8 mouse cellular contexts compared by ENCODE assay signal in the genomic region with DNA sequence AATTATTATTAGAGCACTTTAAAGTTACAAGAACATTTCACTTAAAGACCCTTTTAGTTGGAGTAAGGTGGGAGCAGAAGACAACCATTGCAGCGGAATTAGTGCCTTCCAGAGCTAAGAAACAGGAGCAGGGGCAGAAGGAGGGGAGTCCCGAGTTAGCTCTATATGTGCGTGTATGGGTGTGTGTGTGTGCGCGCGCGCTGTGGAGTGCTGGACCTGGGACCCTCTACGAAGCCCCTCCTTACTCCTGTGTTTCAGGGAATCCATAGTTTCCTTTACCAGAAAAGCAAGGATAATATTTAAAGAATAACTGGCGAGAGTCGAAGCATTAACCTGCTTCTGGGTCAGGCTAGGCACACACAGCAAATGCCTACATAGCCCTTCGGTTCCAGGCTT. TPM values are rescaled to one million over a fixed set of nuclear protein-coding genes. Genes with fewer than 3 reads are reported as not detected.
DNase-seq lines count a peak whose midpoint lies in the region; ATAC-seq and TF ChIP-seq lines count a peak whose summit lies in the region.

No protein-coding gene starts in this region.

- H3ac ChIP-seq in C2C12 (ENCODE audit: control insufficient read depth, insufficient read length, low read depth), result peak overlapping the region; percentile 85

- H3K36me3 ChIP-seq in heart, embryonic 11.5 days (ENCODE audit: control insufficient read depth, insufficient read depth, low read length), result peaks cover 6% of the 10 kb centered on the region
- peaks cover 30% of the 10 kb centered on the region for H3K36me3 ChIP-seq in C2C12 (ENCODE audit: control insufficient read depth, insufficient read depth)
- H3K36me3 ChIP-seq in embryonic facial prominence, embryonic 15.5 days, result peaks cover 12% of the 10 kb centered on the region
- H3K36me3 ChIP-seq in limb, embryonic 10.5 days, result peaks cover 22% of the 10 kb centered on the region
- peaks cover 2% of the 10 kb centered on the region; the same call in 1 of the 2 replicates for H3K36me3 ChIP-seq in stomach, embryonic 14.5 days (ENCODE audit: control insufficient read depth, insufficient read depth, low read length)

- peak overlapping the region; percentile 93 for H3K9ac ChIP-seq in heart, embryonic 11.5 days (ENCODE audit: low read depth, low read length)
- H3K9ac ChIP-seq in embryonic facial prominence, embryonic 15.5 days, result peak overlapping the region; percentile 58
- peak overlapping the region; percentile 59 for H3K9ac ChIP-seq in stomach, embryonic 14.5 days (replicated peaks; ENCODE audit: low read depth, low read length)

- H3K9me3 ChIP-seq in heart, embryonic 11.5 days (replicated peaks; ENCODE audit: control insufficient read depth, low read length), result peaks cover 7% of the 10 kb centered on the region
- H3K9me3 ChIP-seq in embryonic facial prominence, embryonic 15.5 days (replicated peaks), result 0 out of 2 replicates have a peak, but pooled peaks cover 5% of the 10 kb centered on the region
- H3K9me3 ChIP-seq in limb, embryonic 10.5 days (replicated peaks), result peaks cover 9% of the 10 kb centered on the region; the same call in 1 of the 2 replicates
- H3K9me3 ChIP-seq in stomach, embryonic 14.5 days (ENCODE audit: control insufficient read depth, low read depth, low read length), result peaks cover 7% of the 10 kb centered on the region; the same call in 1 of the 2 replicates

- peak overlapping the region; percentile 95 for H3K4me3 ChIP-seq in heart, embryonic 11.5 days (ENCODE audit: low read depth, low read length)
- H3K4me3 ChIP-seq in C2C12 (ENCODE audit: insufficient read depth, poor library complexity, severe bottlenecking), result peak overlapping the region; percentile 92
- H3K4me3 ChIP-seq in embryonic facial prominence, embryonic 15.5 days (replicated peaks), result peak overlapping the region; percentile 93
- H3K4me3 ChIP-seq in limb, embryonic 10.5 days, result peak overlapping the region; percentile 96
- H3K4me3 ChIP-seq in stomach, embryonic 14.5 days (ENCODE audit: low read depth, low read length), result peak overlapping the region; percentile 62

- peaks cover 8% of the 10 kb centered on the region; the same call in 1 of the 2 replicates for H3K4me1 ChIP-seq in heart, embryonic 11.5 days (ENCODE audit: control insufficient read depth, insufficient read depth, low read length)
- H3K4me1 ChIP-seq in embryonic facial prominence, embryonic 15.5 days, result peaks cover 19% of the 10 kb centered on the region
- H3K4me1 ChIP-seq in limb, embryonic 10.5 days, result peaks cover 22% of the 10 kb centered on the region
- H3K4me1 ChIP-seq in stomach, embryonic 14.5 days (ENCODE audit: control insufficient read depth, insufficient read depth, low read length), result peaks cover 13% of the 10 kb centered on the region

- ATAC-seq in heart, embryonic 11.5 days (replicated peaks; ENCODE audit: insufficient number of reproducible peaks, low FRiP score, low TSS enrichment), result 0 out of 2 replicates have a peak, but pooled peaks have one; percentile 8
- peak; percentile 61; the same call in 1 of the 2 replicates for ATAC-seq in embryonic facial prominence, embryonic 15.5 days (ENCODE audit: insufficient number of reproducible peaks, low FRiP score, low TSS enrichment, low read depth)
- 0 out of 2 replicates have a peak, but pooled peaks have one; percentile 2 for ATAC-seq in stomach, embryonic 14.5 days (ENCODE audit: insufficient number of reproducible peaks, insufficient read depth, low FRiP score, low read depth)

- H3K79me3 ChIP-seq in C2C12 (ENCODE audit: low read depth), result peaks cover 41% of the 10 kb centered on the region

- H3K27me3 ChIP-seq in heart, embryonic 11.5 days (ENCODE audit: control insufficient read depth, insufficient read depth, low read length), result no peaks in the 10 kb centered on the region
- H3K27me3 ChIP-seq in C2C12 (ENCODE audit: control insufficient read depth, insufficient read depth, insufficient read length), result no peaks in the 10 kb centered on the region
- no peaks in the 10 kb centered on the region for H3K27me3 ChIP-seq in embryonic facial prominence, embryonic 15.5 days
- H3K27me3 ChIP-seq in limb, embryonic 10.5 days (ENCODE audit: low read depth, poor library complexity, severe bottlenecking), result no peaks in the 10 kb centered on the region
- no peaks in the 10 kb centered on the region for H3K27me3 ChIP-seq in stomach, embryonic 14.5 days (ENCODE audit: control insufficient read depth, insufficient read depth, low read length)

- peak overlapping the region; percentile 85 for H3K27ac ChIP-seq in heart, embryonic 11.5 days (ENCODE audit: low read depth, low read length)
- H3K27ac ChIP-seq in embryonic facial prominence, embryonic 15.5 days (replicated peaks), result peak overlapping the region; percentile 91
- H3K27ac ChIP-seq in limb, embryonic 10.5 days, result peak overlapping the region; percentile 94
- H3K27ac ChIP-seq in stomach, embryonic 14.5 days (ENCODE audit: low read length), result peak overlapping the region; percentile 75

- intact Hi-C loops in heart, postnatal 10 days (cut with DNase I), result loop anchor here (2.0 to 5.0 kb wide), 3 partner anchors 35 to 230 kb away; no protein-coding TSS in a partner anchor

- TF ChIP-seq CTCF in C2C12 (IDR thresholded peaks at IDR 0.05; ENCODE audit: control insufficient read depth, insufficient read depth, insufficient read length), result no peak

- H3K79me2 ChIP-seq in C2C12 (ENCODE audit: control insufficient read depth, insufficient read depth), result peaks cover 44% of the 10 kb centered on the region

- H3K4me2 ChIP-seq in heart, embryonic 11.5 days, result peak overlapping the region; percentile 87
- H3K4me2 ChIP-seq in embryonic facial prominence, embryonic 15.5 days (replicated peaks), result peak overlapping the region; percentile 84
- H3K4me2 ChIP-seq in stomach, embryonic 14.5 days (replicated peaks; ENCODE audit: low read depth, low read length), result peak overlapping the region; percentile 87

- DNase-seq in heart, postnatal 10 days, result no peak
- no peak for DNase-seq in limb, embryonic 10.5 days (ENCODE audit: low spot score)
- no peak for DNase-seq in retina, postnatal 1 day
- no peak for DNase-seq in cerebellum, postnatal 14 days

- 5% methylated on average over 11 of the region's 11 CpGs for WGBS in heart, embryonic 11.5 days (ENCODE audit: insufficient replicate concordance)
- WGBS in embryonic facial prominence, embryonic 15.5 days, result under 1% methylated on average over 11 of the region's 11 CpGs
- WGBS in limb, embryonic 10.5 days, result 7% methylated on average over 11 of the region's 11 CpGs
- 1% methylated on average over 11 of the region's 11 CpGs for WGBS in stomach, embryonic 14.5 days

TF ChIP-seq in C2C12, 6 proteins besides CTCF, POLR2A, EP300 and RAD21:
- TF ChIP-seq CEBPB (IDR thresholded peaks at IDR 0.05; ENCODE audit: low read depth) (no peak), FOSL1 (IDR thresholded peaks at IDR 0.05; ENCODE audit: insufficient read depth, low read length, poor library complexity, severe bottlenecking) (no peak), MYOG (IDR thresholded peaks at IDR 0.05; ENCODE audit: control insufficient read depth, extremely low read depth, insufficient read length) (no peak), USF1 (IDR thresholded peaks at IDR 0.05; ENCODE audit: low read depth) (no peak), MAX (IDR thresholded peaks at IDR 0.05) (no peak), MYOD1 (IDR thresholded peaks at IDR 0.05; ENCODE audit: control insufficient read depth, insufficient read length, low read depth) (no peak)

RNA-seq across cellular contexts. Expression of gene Mrps6, which starts 0.6 kb away (rescaled TPM):
- 121 and 136 TPM in 2 replicates for polyA plus RNA-seq in heart, embryonic 11.5 days (2014; fragmentation: Nextera tagmentation; extraction: Ambion mirVana)
- total RNA-seq in heart, postnatal 10 days (2021), result 10 to 100 TPM; 46.8 to 50.3 TPM
- 323 TPM for polyA plus RNA-seq in C2C12 (2012; fragmentation: generic; extraction: Trizol)
- 89.0 and 91.8 TPM in 2 replicates for polyA plus RNA-seq in embryonic facial prominence, embryonic 15.5 days (2015; fragmentation: Nextera tagmentation; extraction: Ambion mirVana)
- 92.2 and 111 TPM in 2 replicates for polyA plus RNA-seq in limb, embryonic 10.5 days (2016; fragmentation: Nextera tagmentation; extraction: Ambion mirVana)
- 95.4 and 96.8 TPM in 2 replicates for polyA plus RNA-seq in stomach, embryonic 14.5 days (2014; fragmentation: Nextera tagmentation; extraction: Ambion mirVana)

RNA-seq across cellular contexts. Expression of gene Gm49711, which starts 0.7 kb away (rescaled TPM):
- 0.20 TPM in 1 of 2 replicates, not detected in the other for polyA plus RNA-seq in heart, embryonic 11.5 days (2014; fragmentation: Nextera tagmentation; extraction: Ambion mirVana)
- not detected for total RNA-seq in heart, postnatal 10 days (2021)
- 0.09 TPM for polyA plus RNA-seq in C2C12 (2012; fragmentation: generic; extraction: Trizol)
- polyA plus RNA-seq in embryonic facial prominence, embryonic 15.5 days (2015; fragmentation: Nextera tagmentation; extraction: Ambion mirVana), result 0.15 TPM in 1 of 2 replicates, not detected in the other
- 0.30 TPM in 1 of 2 replicates, not detected in the other for polyA plus RNA-seq in limb, embryonic 10.5 days (2016; fragmentation: Nextera tagmentation; extraction: Ambion mirVana)
- polyA plus RNA-seq in stomach, embryonic 14.5 days (2014; fragmentation: Nextera tagmentation; extraction: Ambion mirVana), result not detected in 2 replicates

RNA-seq across cellular contexts. Expression of gene Slc5a3, which starts 0.7 kb away (rescaled TPM):
- polyA plus RNA-seq in heart, embryonic 11.5 days (2014; fragmentation: Nextera tagmentation; extraction: Ambion mirVana), result 5.7 and 6.7 TPM in 2 replicates
- 1 to 10 TPM; 4.5 to 5.0 TPM for total RNA-seq in heart, postnatal 10 days (2021)
- polyA plus RNA-seq in C2C12 (2012; fragmentation: generic; extraction: Trizol), result 6.3 TPM
- polyA plus RNA-seq in embryonic facial prominence, embryonic 15.5 days (2015; fragmentation: Nextera tagmentation; extraction: Ambion mirVana), result 6.3 and 6.4 TPM in 2 replicates
- polyA plus RNA-seq in limb, embryonic 10.5 days (2016; fragmentation: Nextera tagmentation; extraction: Ambion mirVana), result 8.0 and 9.3 TPM in 2 replicates
- polyA plus RNA-seq in stomach, embryonic 14.5 days (2014; fragmentation: Nextera tagmentation; extraction: Ambion mirVana), result 8.5 and 9.8 TPM in 2 replicates

Comparison
In these comparisons a context has a peak if more than half of its experiments do, and no peak if none do; other contexts are left out.
1. ATAC-seq: peak in every context shown above with its lines; median percentile 61 in embryonic facial prominence, embryonic 15.5 days; 8 in heart, embryonic 11.5 days; 2 in stomach, embryonic 14.5 days.